10 mouse cellular contexts compared by ENCODE assay signal in the genomic region with DNA sequence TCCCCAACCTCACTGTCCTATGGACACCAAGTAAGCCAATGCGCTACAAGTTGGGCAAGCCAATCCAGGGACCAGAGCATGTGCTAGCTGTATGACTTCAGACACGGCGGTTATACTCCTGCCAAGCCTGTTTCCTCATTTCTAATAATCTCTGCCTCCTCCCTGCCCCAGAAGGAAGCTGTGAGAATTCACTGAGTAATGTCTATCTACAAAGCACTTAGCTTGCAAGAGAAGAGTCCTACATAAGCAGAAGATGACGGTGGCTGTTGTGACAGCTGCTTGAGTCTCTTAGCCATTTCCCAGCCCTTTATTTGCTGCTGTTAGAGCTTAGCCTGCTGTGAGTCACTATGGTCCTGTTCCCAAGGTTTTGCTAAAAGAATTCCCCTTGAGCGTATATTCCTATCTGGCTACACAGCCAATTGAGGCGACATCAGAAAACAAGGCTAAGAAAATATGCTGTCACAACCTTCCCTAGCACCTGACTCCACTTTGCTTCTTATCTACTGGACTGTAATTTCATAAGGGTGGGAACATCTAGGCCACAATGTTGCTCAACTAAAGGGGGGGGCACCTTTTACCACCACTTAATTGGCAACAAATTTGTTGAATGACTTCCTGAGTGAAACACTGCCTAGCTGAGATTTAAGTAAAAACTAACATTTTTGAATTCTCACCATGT.
DNase-seq lines count a peak whose midpoint lies in the region; ATAC-seq and TF ChIP-seq lines count a peak whose summit lies in the region.
"Had no signal": no experiment of that assay in that cellular context is flagged by ENCODE, and none has a peak within 500 bp of the region (broad histone marks: within the 10 kb centered on the region; RNA-seq: fewer than 3 reads in every experiment).

No protein-coding gene starts in this region.

- no peaks in the 10 kb centered on the region for H3K36me3 ChIP-seq in intestine, embryonic 14.5 days (ENCODE audit: control insufficient read depth, insufficient read depth, low read length)
- no peaks in the 10 kb centered on the region for H3K36me3 ChIP-seq in myocyte (ENCODE audit: control insufficient read depth, insufficient read depth)
- H3K36me3 ChIP-seq: limb, embryonic 13.5 days had no signal

- 0 out of 2 replicates have a peak overlapping the region, but pooled peaks have one; percentile 7 for H3K27ac ChIP-seq in intestine, embryonic 14.5 days (ENCODE audit: low read depth)
- no peak overlapping the region for H3K27ac ChIP-seq in layer of hippocampus, adult 2 months
- H3K27ac ChIP-seq: limb, embryonic 13.5 days had no signal

- no peak for TF ChIP-seq POLR2A in brain, embryonic 14.5 days (IDR thresholded peaks at IDR 0.05; ENCODE audit: borderline replicate concordance, extremely low read depth, insufficient read depth, insufficient read length, poor library complexity, severe bottlenecking)
- no peak for TF ChIP-seq POLR2A in myocyte (IDR thresholded peaks at IDR 0.05; ENCODE audit: insufficient read length, low read depth)

- H3K4me2 ChIP-seq in intestine, embryonic 14.5 days (ENCODE audit: low read length) = no peak overlapping the region
- H3K4me2 ChIP-seq in myocyte (ENCODE audit: low read depth) = peak overlapping the region; percentile 41
- H3K4me2 ChIP-seq: limb, embryonic 13.5 days had no signal

- no peak overlapping the region for H3K4me3 ChIP-seq in intestine, embryonic 14.5 days (ENCODE audit: low read depth, low read length)
- H3K4me3 ChIP-seq in myocyte = no peak overlapping the region
- H3K4me3 ChIP-seq in layer of hippocampus, adult 2 months = no peak overlapping the region
- H3K4me3 ChIP-seq: limb, embryonic 13.5 days had no signal

- no peak for ATAC-seq in intestine, embryonic 14.5 days (replicated peaks; ENCODE audit: low FRiP score, low TSS enrichment, low read depth)
- ATAC-seq: Patski had no signal

- 0 out of 2 replicates have a peak, but pooled peaks cover 4% of the 10 kb centered on the region for H3K4me1 ChIP-seq in intestine, embryonic 14.5 days (replicated peaks; ENCODE audit: control insufficient read depth, insufficient read depth, low read length)
- H3K4me1 ChIP-seq: limb, embryonic 13.5 days had no signal

- H3K9me3 ChIP-seq in intestine, embryonic 14.5 days (ENCODE audit: control insufficient read depth, low read length) = no peaks in the 10 kb centered on the region
- H3K9me3 ChIP-seq: limb, embryonic 13.5 days had no signal

- WGBS in intestine, embryonic 14.5 days = 78% methylated on average over 6 of the region's 6 CpGs

- no peaks in the 10 kb centered on the region for H3K27me3 ChIP-seq in intestine, embryonic 14.5 days (replicated peaks; ENCODE audit: control insufficient read depth, insufficient read depth, low read length)
- no peaks in the 10 kb centered on the region for H3K27me3 ChIP-seq in myocyte (ENCODE audit: control insufficient read depth, insufficient read depth, insufficient read length)
- H3K27me3 ChIP-seq: limb, embryonic 13.5 days; Patski had no signal

- DNase-seq in layer of hippocampus, adult 9-11 months = peak; percentile 21
- no peak for DNase-seq in layer of hippocampus, postnatal 10 days (ENCODE audit: low spot score in 2 of 2)
- peak; percentile 58 for DNase-seq in brain, embryonic 14.5 days (ENCODE audit: low read depth)
- DNase-seq in intestine, embryonic 14.5 days (ENCODE audit: low spot score) = no peak
- no peak for DNase-seq in right cerebral cortex, postnatal 25 days
- DNase-seq in natural killer cell, adult 2 months (ENCODE audit: low spot score in 2 of 2) = no peak
- DNase-seq in layer of hippocampus, adult 2 months (ENCODE audit: low spot score in 2 of 2) = no peak

- no peak for TF ChIP-seq CTCF in brain, embryonic 14.5 days (IDR thresholded peaks at IDR 0.05; ENCODE audit: borderline replicate concordance, extremely low read depth, insufficient read depth, insufficient read length)
- no peak for TF ChIP-seq CTCF in layer of hippocampus, adult 2 months (conservative IDR thresholded peaks at IDR 0.05)

- H3K79me2 ChIP-seq in myocyte (ENCODE audit: control insufficient read depth, insufficient read depth) = no peaks in the 10 kb centered on the region

- no peak overlapping the region for H3ac ChIP-seq in myocyte (ENCODE audit: control insufficient read depth, insufficient read length)

- H3K9ac ChIP-seq in intestine, embryonic 14.5 days (ENCODE audit: low read length) = no peak overlapping the region
- H3K9ac ChIP-seq: limb, embryonic 13.5 days had no signal

TF ChIP-seq in myocyte, 11 proteins besides CTCF, POLR2A, EP300 and RAD21:
- TF ChIP-seq MYOG (IDR thresholded peaks at IDR 0.05; ENCODE audit: control insufficient read depth in 1 of 3, insufficient read depth in 1 of 3, insufficient read length in 2 of 3, low read depth in 2 of 3) (peak in 1 of 3 experiments; percentile 20), MYOD1 (IDR thresholded peaks at IDR 0.05; ENCODE audit: control insufficient read depth in 1 of 3, insufficient read length in 2 of 3, low read depth in 2 of 3) (peak; percentile 51 to 71 (median 66)), POLR2AphosphoS2 (IDR thresholded peaks at IDR 0.05; ENCODE audit: insufficient read length, low read depth) (no peak), TCF12 (IDR thresholded peaks at IDR 0.05; ENCODE audit: insufficient read depth, poor library complexity, severe bottlenecking) (peak; percentile 6)

Comparison
In these comparisons a context has a peak if more than half of its experiments do, and no peak if none do; other contexts are left out.
1. DNase-seq: peak in layer of hippocampus, adult 9-11 months (single experiment) and brain, embryonic 14.5 days (single experiment); none in layer of hippocampus, postnatal 10 days (0 of 2), intestine, embryonic 14.5 days (single experiment), right cerebral cortex, postnatal 25 days (single experiment), natural killer cell, adult 2 months (0 of 2) and layer of hippocampus, adult 2 months (0 of 2).